Mouse (Mus musculus) testis, adult 2 months (tissue): ENCODE data around the gene Glul.

ENCODE experiments used
- CTCF ChIP-seq: fragments of 200-500 bp; IDR thresholded peaks from 2 replicates; pipeline ENCODE4 v1.5.1; 2012; ENCODE audit warnings: low read depth, mild to moderate bottlenecking, inconsistent platforms, low read length, moderate library complexity; ENCODE audit not compliant: control insufficient read depth, insufficient read depth, insufficient replicate concordance
- POLR2A ChIP-seq: fragments of 200-500 bp; IDR thresholded peaks from 2 replicates; pipeline ENCODE4 v1.6.1; 2012; ENCODE audit warnings: low read depth, mild to moderate bottlenecking, inconsistent platforms, low read length, moderate library complexity; ENCODE audit not compliant: control insufficient read depth

DNA sequence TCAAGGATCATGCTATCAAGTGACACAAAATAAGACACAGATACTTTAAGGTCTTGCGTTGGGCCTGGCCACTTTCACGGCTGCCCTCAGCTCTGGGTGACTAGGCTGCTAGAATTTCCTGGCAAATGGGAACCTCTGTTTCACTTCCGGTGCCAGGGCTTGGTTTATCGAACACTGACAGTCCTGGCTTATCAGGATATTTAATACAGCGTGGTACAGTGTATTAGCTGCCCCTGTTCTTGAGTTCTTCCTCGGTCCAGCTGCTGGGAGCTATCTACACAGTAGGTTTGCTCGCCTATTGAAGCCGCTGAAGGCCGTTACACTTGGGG lies 10.2 kb downstream of the Glul start:
- no peak for TF ChIP-seq POLR2A
- no peak for TF ChIP-seq CTCF
